Mouse (Mus musculus) CH12.LX (cell line): ENCODE data around the gene Gm8906. TPM values are rescaled to one million over a fixed set of nuclear protein-coding genes. Genes with fewer than 3 reads are reported as not detected.
"Not testable (repeated sequence)": the region's sequence is repeated elsewhere in the genome, so short reads cannot be mapped to it uniquely, and the experiment has no call there.

Source experiments
- DNase-seq: peaks from one replicate; pipeline ENCODE4 v3.0.0-alpha.2; 2013; ENCODE audit errors: extremely low read depth
- H3K27ac ChIP-seq: 2 replicates; pipeline ENCODE4 v1.5.1; 2012; ENCODE audit warnings: low read depth, mild to moderate bottlenecking, control low read depth, moderate library complexity; ENCODE audit not compliant: insufficient read depth
- H3K27me3 ChIP-seq: replicated peaks from 2 replicates; pipeline ENCODE3; 2012; ENCODE audit warnings: inconsistent platforms
- H3K36me3 ChIP-seq, 2 experiments: replicated peaks in 1 of 2; 2 replicates each; pipeline versions ENCODE3 to v1.6.1; 2012; ENCODE audit warnings: inconsistent platforms in 1 of 2, low read length in 1 of 2, mild to moderate bottlenecking in 1 of 2, mixed read lengths in 1 of 2, moderate library complexity in 1 of 2; ENCODE audit not compliant: control insufficient read depth in 1 of 2, insufficient read depth in 1 of 2
- H3K4me1 ChIP-seq, 2 experiments: 2 replicates each; pipeline ENCODE4 v1.6.1; 2012; ENCODE audit warnings: inconsistent platforms in 1 of 2, moderate library complexity in 1 of 2; ENCODE audit not compliant: insufficient read depth in 2 of 2, control insufficient read depth in 1 of 2
- H3K4me2 ChIP-seq: 2 replicates; pipeline ENCODE4 v1.6.1; 2012; ENCODE audit warnings: low read depth, mild to moderate bottlenecking, control low read depth; ENCODE audit not compliant: poor library complexity, insufficient read depth, severe bottlenecking
- H3K4me3 ChIP-seq, 3 experiments: fragments of 150-350 bp in 1 of 3; sonication (generic) in 1 of 3; replicated peaks in 1 of 3; 2 replicates each; pipeline versions ENCODE3 to v1.5.1; 2011 to 2012; ENCODE audit warnings: low read depth in 2 of 3, low read length in 2 of 3, mild to moderate bottlenecking in 2 of 3, moderate library complexity in 2 of 3, control low read depth in 1 of 3, improper control_type of control experiment in 1 of 3, inconsistent platforms in 1 of 3, mixed read lengths in 1 of 3; ENCODE audit not compliant: poor library complexity in 1 of 3
- H3K79me2 ChIP-seq: replicated peaks from 2 replicates; pipeline ENCODE4 v1.6.1; 2012; ENCODE audit warnings: mild to moderate bottlenecking, moderate library complexity; ENCODE audit not compliant: control insufficient read depth, poor library complexity, insufficient read depth, severe bottlenecking; ENCODE audit errors: extremely low read depth
- H3K9ac ChIP-seq: 2 replicates; pipeline ENCODE4 v1.6.1; 2012; ENCODE audit warnings: low read depth, mild to moderate bottlenecking, control low read depth, moderate library complexity; ENCODE audit not compliant: insufficient read depth
- H3K9me3 ChIP-seq: replicated peaks from 2 replicates; pipeline ENCODE3; 2012; ENCODE audit warnings: low read length, inconsistent platforms, mixed read lengths
- dilution Hi-C: fragments of 300-500 bp; cut with MboI; formaldehyde crosslinking; loops from 2 replicates; pipeline ENCODE4 v1.14.3; 2020; ENCODE audit warnings: low sequenced_read_pairs; ENCODE audit not compliant: extremely low pct_unique_long_range_greater_than_20kb, extremely low pct_ligation_motif_present
- in situ Hi-C: fragments of 300-500 bp; cut with MboI; formaldehyde crosslinking; loops from 3 replicates; pipeline ENCODE4 v1.14.3; 2019; ENCODE audit warnings: low sequenced_read_pairs, low pct_ligation_motif_present, low pct_unique_long_range_greater_than_20kb, mixed read lengths
- polyA plus RNA-seq: library from polyadenylated mRNA; unstranded; fragments of >175 nt; gene quantifications from 2 replicates; pipeline ENCODE4 v1.2.1, GENCODE M21; 2012; ENCODE audit warnings: low read depth; ENCODE audit not compliant: insufficient read length
- total RNA-seq, 2 experiments: library from RNA; depleted of rRNA; stranded (reverse); fragments of 300-350 nt in 1 of 2; fragments of >200 nt in 1 of 2; gene quantifications; 2 replicates each; pipeline ENCODE4 v1.2.3; 2012 to 2014

Gm8906 gene
- total RNA-seq (2012; rRNA removed) (0.34 and 0.88 TPM in 2 replicates), total RNA-seq (2014; rRNA removed) (0.26 TPM in 1 of 2 replicates, not detected in the other), polyA plus RNA-seq (not detected in 2 replicates)

DNA sequence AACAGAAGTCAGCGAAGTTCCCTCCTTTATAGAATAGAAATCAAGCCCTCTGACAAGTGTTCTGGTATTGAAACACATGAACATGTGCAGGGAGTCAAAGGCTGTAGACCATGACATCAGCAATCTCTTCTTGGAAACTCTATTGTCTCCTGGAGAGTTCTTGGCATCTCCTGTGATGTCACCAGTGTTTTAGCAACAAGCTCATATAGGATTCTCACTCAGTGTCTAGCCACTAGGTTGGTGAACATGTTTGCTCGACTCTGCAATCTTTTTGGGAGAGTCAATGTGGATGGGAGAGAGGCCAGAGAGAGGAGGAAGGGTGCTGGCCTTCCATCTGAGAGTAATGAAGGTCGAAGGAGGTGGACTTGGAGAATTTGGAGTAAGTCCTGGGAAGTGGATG, at the start of gene Gm8906:
TSS of gene Gm8906 (plus strand) at position 301 of the 400 bp plus-strand sequence.
- H3K4me3 ChIP-seq, H3K27ac ChIP-seq, H3K9me3 ChIP-seq, H3K27me3 ChIP-seq, H3K79me2 ChIP-seq, H3K9ac ChIP-seq, H3K36me3 ChIP-seq, H3K4me1 ChIP-seq, in situ Hi-C loops, DNase-seq, dilution Hi-C loops, H3K4me2 ChIP-seq: not testable (repeated sequence)

Other genes with a start within 250 kb of the Gm8906 start
- 0.76 and 2.1 TPM in 2 replicates for gene Gm8890, start 246.7 kb upstream of the Gm8906 start, total RNA-seq (2012; rRNA removed)
- not detected in 2 replicates for gene Gm8890, start 246.7 kb upstream of the Gm8906 start, total RNA-seq (2014; rRNA removed)
- 0.97 TPM in 1 of 2 replicates, not detected in the other for gene Gm8890, start 246.7 kb upstream of the Gm8906 start, polyA plus RNA-seq
- 0.76 and 1.5 TPM in 2 replicates for gene Speer1, start 161.2 kb upstream of the Gm8906 start, total RNA-seq (2012; rRNA removed)
- gene Speer1, start 161.2 kb upstream of the Gm8906 start, total RNA-seq (2014; rRNA removed), result not detected in 2 replicates
- gene Speer1, start 161.2 kb upstream of the Gm8906 start, polyA plus RNA-seq, result not detected in 2 replicates
- gene Gm8897, start 86.3 kb upstream of the Gm8906 start, total RNA-seq (2012; rRNA removed), result 1.4 and 4.6 TPM in 2 replicates
- gene Gm8897, start 86.3 kb upstream of the Gm8906 start, total RNA-seq (2014; rRNA removed), result not detected in 2 replicates
- 1.1 TPM in 1 of 2 replicates, not detected in the other for gene Gm8897, start 86.3 kb upstream of the Gm8906 start, polyA plus RNA-seq
- gene Gm6460, start 92.2 kb downstream of the Gm8906 start, total RNA-seq (2012; rRNA removed), result 0.76 TPM in 1 of 2 replicates, not detected in the other
- 0.36 TPM in 1 of 2 replicates, not detected in the other for gene Gm6460, start 92.2 kb downstream of the Gm8906 start, total RNA-seq (2014; rRNA removed)
- gene Gm6460, start 92.2 kb downstream of the Gm8906 start, polyA plus RNA-seq, result 0.79 TPM in 1 of 2 replicates, not detected in the other
- 0.34 TPM in 1 of 2 replicates, not detected in the other for gene Gm8922, start 179.3 kb downstream of the Gm8906 start, total RNA-seq (2012; rRNA removed)
- gene Gm8922, start 179.3 kb downstream of the Gm8906 start, total RNA-seq (2014; rRNA removed), result 0.21 and 0.34 TPM in 2 replicates
- gene Gm8922, start 179.3 kb downstream of the Gm8906 start, polyA plus RNA-seq, result not detected in 2 replicates